Mouse (Mus musculus) thymus, adult 2 months (tissue): ENCODE data around the gene Osbpl10.

Experiments
- CTCF ChIP-seq: fragments of 200-500 bp; IDR thresholded peaks from 2 replicates; pipeline ENCODE4 v1.5.1; 2012; ENCODE audit warnings: mild to moderate bottlenecking, control low read depth, low read length, moderate library complexity, borderline replicate concordance; ENCODE audit not compliant: control insufficient read depth, poor library complexity, insufficient read depth; ENCODE audit errors: extremely low read depth
- POLR2A ChIP-seq: fragments of 200-500 bp; IDR thresholded peaks from 2 replicates; pipeline ENCODE4 v1.6.1; 2012; ENCODE audit warnings: mild to moderate bottlenecking, low read length, control low read depth, moderate library complexity; ENCODE audit not compliant: control insufficient read depth, poor library complexity, insufficient read depth; ENCODE audit errors: extremely low read depth

- TF ChIP-seq CTCF (no peak), POLR2A (no peak)
Observed at GRCm38 (mm10) chr9:115043881-115044770, 65.8 kb downstream of the Osbpl10 start.
